Mouse (Mus musculus) CH12.LX (cell line): ENCODE results near the gene Cdcp1. TPM values are rescaled to one million over a fixed set of nuclear protein-coding genes. Genes with fewer than 3 reads are reported as not detected.

Experiments used
- DNase-seq: peaks from one replicate; pipeline ENCODE4 v3.0.0-alpha.2; 2013; ENCODE audit errors: extremely low read depth
- H3K27ac ChIP-seq: 2 replicates; pipeline ENCODE4 v1.5.1; 2012; ENCODE audit warnings: low read depth, mild to moderate bottlenecking, control low read depth, moderate library complexity; ENCODE audit not compliant: insufficient read depth
- H3K27me3 ChIP-seq: replicated peaks from 2 replicates; pipeline ENCODE3; 2012; ENCODE audit warnings: inconsistent platforms
- H3K36me3 ChIP-seq, 2 experiments: replicated peaks in 1 of 2; 2 replicates each; pipeline versions ENCODE3 to v1.6.1; 2012; ENCODE audit warnings: inconsistent platforms in 1 of 2, low read length in 1 of 2, mild to moderate bottlenecking in 1 of 2, mixed read lengths in 1 of 2, moderate library complexity in 1 of 2; ENCODE audit not compliant: control insufficient read depth in 1 of 2, insufficient read depth in 1 of 2
- H3K4me1 ChIP-seq, 2 experiments: 2 replicates each; pipeline ENCODE4 v1.6.1; 2012; ENCODE audit warnings: inconsistent platforms in 1 of 2, moderate library complexity in 1 of 2; ENCODE audit not compliant: insufficient read depth in 2 of 2, control insufficient read depth in 1 of 2
- H3K4me2 ChIP-seq: 2 replicates; pipeline ENCODE4 v1.6.1; 2012; ENCODE audit warnings: low read depth, mild to moderate bottlenecking, control low read depth; ENCODE audit not compliant: poor library complexity, insufficient read depth, severe bottlenecking
- H3K4me3 ChIP-seq, 3 experiments: fragments of 150-350 bp in 1 of 3; sonication (generic) in 1 of 3; replicated peaks in 1 of 3; 2 replicates each; pipeline versions ENCODE3 to v1.5.1; 2011 to 2012; ENCODE audit warnings: low read depth in 2 of 3, low read length in 2 of 3, mild to moderate bottlenecking in 2 of 3, moderate library complexity in 2 of 3, control low read depth in 1 of 3, improper control_type of control experiment in 1 of 3, inconsistent platforms in 1 of 3, mixed read lengths in 1 of 3; ENCODE audit not compliant: poor library complexity in 1 of 3
- H3K79me2 ChIP-seq: replicated peaks from 2 replicates; pipeline ENCODE4 v1.6.1; 2012; ENCODE audit warnings: mild to moderate bottlenecking, moderate library complexity; ENCODE audit not compliant: control insufficient read depth, poor library complexity, insufficient read depth, severe bottlenecking; ENCODE audit errors: extremely low read depth
- H3K9ac ChIP-seq: 2 replicates; pipeline ENCODE4 v1.6.1; 2012; ENCODE audit warnings: low read depth, mild to moderate bottlenecking, control low read depth, moderate library complexity; ENCODE audit not compliant: insufficient read depth
- H3K9me3 ChIP-seq: replicated peaks from 2 replicates; pipeline ENCODE3; 2012; ENCODE audit warnings: low read length, inconsistent platforms, mixed read lengths
- BHLHE40 ChIP-seq: IDR thresholded peaks from 2 replicates; pipeline ENCODE4 v1.6.1; 2011; ENCODE audit warnings: mild to moderate bottlenecking, low read depth, low read length, improper control_type of control experiment
- CHD1 ChIP-seq: IDR thresholded peaks from 2 replicates; pipeline ENCODE4 v1.6.1; 2012; ENCODE audit warnings: low read depth, low read length, improper control_type of control experiment, inconsistent platforms
- CHD2 ChIP-seq: IDR thresholded peaks from 2 replicates; pipeline ENCODE4 v1.6.1; 2011; ENCODE audit warnings: low read length, improper control_type of control experiment
- CTCF ChIP-seq, 2 experiments: IDR thresholded peaks in 1 of 2; conservative IDR thresholded peaks in 1 of 2; 2 replicates each; pipeline ENCODE4 v1.5.1; 2011 to 2012; ENCODE audit warnings: low read depth in 2 of 2, low read length in 2 of 2, improper control_type of control experiment in 1 of 2, inconsistent platforms in 1 of 2, mild to moderate bottlenecking in 1 of 2, moderate library complexity in 1 of 2
- E2F4 ChIP-seq: IDR thresholded peaks from 2 replicates; pipeline ENCODE4 v1.6.1; 2011; ENCODE audit warnings: low read depth, low read length, improper control_type of control experiment; ENCODE audit not compliant: insufficient replicate concordance
- ELF1 ChIP-seq: IDR thresholded peaks from 2 replicates; pipeline ENCODE4 v1.6.1; 2014; ENCODE audit warnings: low read depth, mild to moderate bottlenecking, inconsistent platforms, low read length, improper control_type of control experiment
- EP300 ChIP-seq: IDR thresholded peaks from 2 replicates; pipeline ENCODE4 v1.6.1; 2011; ENCODE audit warnings: low read length, improper control_type of control experiment
- ETS1 ChIP-seq: conservative IDR thresholded peaks from 2 replicates; pipeline ENCODE4 v1.6.1; 2012; ENCODE audit warnings: low read depth, mild to moderate bottlenecking, inconsistent platforms, low read length, improper control_type of control experiment, moderate library complexity
- GABPA ChIP-seq: IDR thresholded peaks from 2 replicates; pipeline ENCODE4 v1.6.1; 2012; ENCODE audit warnings: low read depth, low read length, improper control_type of control experiment, inconsistent platforms; ENCODE audit not compliant: insufficient replicate concordance
- HCFC1 ChIP-seq: IDR thresholded peaks from 2 replicates; pipeline ENCODE4 v1.6.1; 2012; ENCODE audit warnings: low read depth, mild to moderate bottlenecking, inconsistent platforms, low read length, improper control_type of control experiment
- JUN ChIP-seq: IDR thresholded peaks from 2 replicates; pipeline ENCODE4 v1.6.1; 2011; ENCODE audit warnings: low read depth, mild to moderate bottlenecking, low read length, improper control_type of control experiment, moderate library complexity; ENCODE audit not compliant: insufficient read depth
- JUND ChIP-seq: conservative IDR thresholded peaks from 2 replicates; pipeline ENCODE4 v1.6.1; 2011; ENCODE audit warnings: low read depth, low read length, improper control_type of control experiment
- KAT2A ChIP-seq: IDR thresholded peaks from 2 replicates; pipeline ENCODE4 v1.6.1; 2012; ENCODE audit warnings: low read length, improper control_type of control experiment, inconsistent platforms; ENCODE audit not compliant: insufficient replicate concordance
- MAX ChIP-seq: IDR thresholded peaks from 2 replicates; pipeline ENCODE4 v1.6.1; 2011; ENCODE audit warnings: low read length, improper control_type of control experiment
- MAZ ChIP-seq: IDR thresholded peaks from 2 replicates; pipeline ENCODE4 v1.6.1; 2012; ENCODE audit warnings: low read depth, mild to moderate bottlenecking, inconsistent platforms, low read length, improper control_type of control experiment, moderate library complexity
- MEF2A ChIP-seq: IDR thresholded peaks from 2 replicates; pipeline ENCODE4 v1.6.1; 2014; ENCODE audit warnings: low read depth, mild to moderate bottlenecking, inconsistent platforms, low read length, improper control_type of control experiment, borderline replicate concordance
- MXI1 ChIP-seq: IDR thresholded peaks from 2 replicates; pipeline ENCODE4 v1.6.1; 2011; ENCODE audit warnings: mild to moderate bottlenecking, low read depth, low read length, improper control_type of control experiment
- MYC ChIP-seq: IDR thresholded peaks from 2 replicates; pipeline ENCODE4 v1.6.1; 2011; ENCODE audit warnings: low read depth, mild to moderate bottlenecking, improper control_type of control experiment, low read length
- NELFE ChIP-seq: IDR thresholded peaks from 2 replicates; pipeline ENCODE4 v1.6.1; 2011; ENCODE audit warnings: low read depth, low read length, improper control_type of control experiment
- NRF1 ChIP-seq: IDR thresholded peaks from 2 replicates; pipeline ENCODE4 v1.6.1; 2014; ENCODE audit warnings: low read depth, mild to moderate bottlenecking, inconsistent platforms, low read length, improper control_type of control experiment, moderate library complexity
- POLR2A ChIP-seq: IDR thresholded peaks from 2 replicates; pipeline ENCODE4 v1.6.1; 2011; ENCODE audit warnings: low read depth, mild to moderate bottlenecking, improper control_type of control experiment, low read length
- RAD21 ChIP-seq: IDR thresholded peaks from 2 replicates; pipeline ENCODE4 v1.6.1; 2011; ENCODE audit warnings: low read depth, mild to moderate bottlenecking, low read length, improper control_type of control experiment, moderate library complexity
- SIN3A ChIP-seq: IDR thresholded peaks from 2 replicates; pipeline ENCODE4 v1.6.1; 2012; ENCODE audit warnings: low read length, improper control_type of control experiment, inconsistent platforms
- SMC3 ChIP-seq: IDR thresholded peaks from 2 replicates; pipeline ENCODE4 v1.6.1; 2011; ENCODE audit warnings: low read depth, low read length, improper control_type of control experiment
- TBP ChIP-seq: conservative IDR thresholded peaks from 2 replicates; pipeline ENCODE4 v1.6.1; 2011; ENCODE audit warnings: low read depth, low read length, improper control_type of control experiment
- TCF12 ChIP-seq: IDR thresholded peaks from 2 replicates; pipeline ENCODE4 v1.6.1; 2014; ENCODE audit warnings: low read depth, mild to moderate bottlenecking, inconsistent platforms, low read length, improper control_type of control experiment
- USF1 ChIP-seq: IDR thresholded peaks from 2 replicates; pipeline ENCODE4 v1.6.1; 2014; ENCODE audit warnings: low read depth, mild to moderate bottlenecking, inconsistent platforms, low read length, improper control_type of control experiment
- USF2 ChIP-seq: conservative IDR thresholded peaks from 2 replicates; pipeline ENCODE4 v1.6.1; 2011; ENCODE audit warnings: low read depth, low read length, improper control_type of control experiment
- ZC3H11A ChIP-seq: IDR thresholded peaks from 2 replicates; pipeline ENCODE4 v1.6.1; 2012; ENCODE audit warnings: low read depth, mild to moderate bottlenecking, inconsistent platforms, low read length, improper control_type of control experiment
- ZKSCAN1 ChIP-seq: IDR thresholded peaks from 2 replicates; pipeline ENCODE4 v1.6.1; 2012; ENCODE audit warnings: low read depth, inconsistent platforms, low read length, improper control_type of control experiment, borderline replicate concordance
- ZMIZ1 ChIP-seq: IDR thresholded peaks from 2 replicates; pipeline ENCODE4 v1.6.1; 2012; ENCODE audit warnings: low read depth, mild to moderate bottlenecking, inconsistent platforms, low read length, improper control_type of control experiment
- ZNF384 ChIP-seq: IDR thresholded peaks from 2 replicates; pipeline ENCODE4 v1.6.1; 2012; ENCODE audit warnings: low read depth, low read length, improper control_type of control experiment, inconsistent platforms
- dilution Hi-C: fragments of 300-500 bp; cut with MboI; formaldehyde crosslinking; loops from 2 replicates; pipeline ENCODE4 v1.14.3; 2020; ENCODE audit warnings: low sequenced_read_pairs; ENCODE audit not compliant: extremely low pct_unique_long_range_greater_than_20kb, extremely low pct_ligation_motif_present
- in situ Hi-C: fragments of 300-500 bp; cut with MboI; formaldehyde crosslinking; loops from 3 replicates; pipeline ENCODE4 v1.14.3; 2019; ENCODE audit warnings: low sequenced_read_pairs, low pct_ligation_motif_present, low pct_unique_long_range_greater_than_20kb, mixed read lengths
- polyA plus RNA-seq: library from polyadenylated mRNA; unstranded; fragments of >175 nt; gene quantifications from 2 replicates; pipeline ENCODE4 v1.2.1, GENCODE M21; 2012; ENCODE audit warnings: low read depth; ENCODE audit not compliant: insufficient read length
- total RNA-seq, 2 experiments: library from RNA; depleted of rRNA; stranded (reverse); fragments of 300-350 nt in 1 of 2; fragments of >200 nt in 1 of 2; gene quantifications; 2 replicates each; pipeline ENCODE4 v1.2.3; 2012 to 2014

Gene Cdcp1
- total and polyA plus RNA-seq, 3 experiments = 3.1 to 5.9 (median 3.6) TPM

DNA sequence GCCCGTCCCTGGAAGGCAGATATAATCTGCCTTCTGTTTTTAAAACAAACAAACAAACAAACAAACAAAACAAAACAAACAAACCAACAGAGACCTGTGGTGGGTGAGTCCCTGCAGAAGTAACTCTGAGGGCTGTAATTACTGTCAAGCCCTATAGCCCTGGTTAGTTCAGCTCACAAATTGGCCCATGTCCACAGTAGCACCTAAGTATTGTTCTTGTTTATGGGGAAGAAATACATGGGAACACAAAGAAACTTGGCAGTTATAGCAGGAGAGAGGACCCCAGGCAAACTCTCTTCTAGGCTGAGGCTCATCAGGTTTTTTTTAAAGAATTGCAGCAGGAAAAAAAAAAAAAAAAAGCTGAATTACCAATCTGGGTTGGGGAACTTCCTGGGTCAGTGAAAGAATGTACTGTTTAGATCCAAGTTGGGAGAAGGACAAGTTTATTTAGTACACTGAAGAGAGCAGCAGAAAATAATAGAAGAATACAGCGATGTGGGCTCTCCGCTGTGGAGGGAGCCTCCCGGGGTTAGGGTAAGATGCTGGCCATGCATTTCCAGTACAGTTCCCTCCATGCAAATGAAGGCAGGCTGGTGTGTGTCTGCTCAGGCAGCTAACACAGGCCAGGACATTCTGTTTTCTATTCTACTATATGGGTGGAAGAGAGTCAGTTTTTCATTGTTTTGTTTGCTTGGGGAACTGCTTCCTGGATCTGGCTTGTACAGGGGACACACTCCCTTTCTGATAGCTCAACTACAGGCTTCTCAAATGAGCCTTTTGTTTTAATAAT, 22.6 kb upstream of the Cdcp1 start:
- H3K27me3 ChIP-seq = no peaks in the 10 kb centered on the region
- no peak overlapping the region for H3K4me3 ChIP-seq
- TF ChIP-seq ETS1 (peak; percentile 22; the same call in 1 of the 2 replicates), USF1 (no peak), MYC (0 out of 2 replicates have a peak, but pooled peaks have one; percentile 15), ZC3H11A (no peak), POLR2A (0 out of 2 replicates have a peak, but pooled peaks have one; percentile 19), JUND (no peak), ZNF384 (peak; percentile 86), EP300 (0 out of 2 replicates have a peak, but pooled peaks have one; percentile 38), MAZ (no peak), CHD1 (no peak), ZKSCAN1 (no peak), RAD21 (no peak), SMC3 (no peak), E2F4 (no peak), TCF12 (no peak), NELFE (no peak), KAT2A (no peak), TBP (no peak), MXI1 (no peak), BHLHE40 (peak; percentile 48; the same call in 1 of the 2 replicates), SIN3A (no peak), NRF1 (no peak), JUN (no peak), GABPA (no peak), ZMIZ1 (no peak), MAX (peak; percentile 48; the same call in 1 of the 2 replicates), MEF2A (no peak), CTCF (conservative IDR thresholded peaks at IDR 0.05 in 1 of 2, IDR thresholded peaks at IDR 0.05 in 1 of 2; ENCODE audit: low read depth in 2 of 2, low read length in 2 of 2) (no peak), CHD2 (no peak), HCFC1 (no peak), ELF1 (0 out of 2 replicates have a peak, but pooled peaks have one; percentile 7), USF2 (no peak)
- dilution Hi-C loops (no loop called here), in situ Hi-C loops (no loop called here)
- no peaks in the 10 kb centered on the region for H3K79me2 ChIP-seq
- peak overlapping the region; percentile 22 for H3K4me2 ChIP-seq
- DNase-seq = peak; percentile 46
- H3K9me3 ChIP-seq = peaks cover 3% of the 10 kb centered on the region
- peaks cover 37 to 69% of the 10 kb centered on the region in 2 experiments for H3K4me1 ChIP-seq
- H3K9ac ChIP-seq = peak overlapping the region; percentile 29; the same call in 1 of the 2 replicates
- peak overlapping the region; percentile 31 for H3K27ac ChIP-seq
- H3K36me3 ChIP-seq = no peaks in the 10 kb centered on the region
